Mouse (Mus musculus) adrenal gland, postnatal 14 days (tissue): ENCODE data around the gene Ints11. TPM values are rescaled to one million over a fixed set of nuclear protein-coding genes. Genes with fewer than 3 reads are reported as not detected.

Experiments
- DNase-seq: peaks from one replicate; pipeline ENCODE4 v3.0.0; 2021; ENCODE audit warnings: mixed read lengths
- long read RNA-seq, 2 experiments: library from polyadenylated mRNA; stranded (forward); transcript quantifications; one replicate each; pipeline ENCODE4 v2.0.0; 2021
- total RNA-seq: library from RNA; stranded (reverse); gene quantifications from 2 replicates; pipeline ENCODE4 v1.2.3, GENCODE M21; 2021

The Ints11 gene
- 26.4 and 32.5 TPM in 2 replicates for total RNA-seq
- long read RNA-seq, experiment 1, transcript Ints11-201 (17 exons, 2,368 nt), result major isoform, 61 of 86 reads
- long read RNA-seq, experiment 1, partial matches to known transcripts, result 1 of 86 reads
- long read RNA-seq, experiment 1, other reads (novel, unspliced or antisense), result 24 of 86 reads
- long read RNA-seq, experiment 2, transcript Ints11-201 (17 exons, 2,368 nt), result major isoform, 59 of 84 reads
- long read RNA-seq, experiment 2, partial matches to known transcripts, result 14 of 84 reads
- long read RNA-seq, experiment 2, other reads (novel, unspliced or antisense), result 11 of 84 reads

DNA sequence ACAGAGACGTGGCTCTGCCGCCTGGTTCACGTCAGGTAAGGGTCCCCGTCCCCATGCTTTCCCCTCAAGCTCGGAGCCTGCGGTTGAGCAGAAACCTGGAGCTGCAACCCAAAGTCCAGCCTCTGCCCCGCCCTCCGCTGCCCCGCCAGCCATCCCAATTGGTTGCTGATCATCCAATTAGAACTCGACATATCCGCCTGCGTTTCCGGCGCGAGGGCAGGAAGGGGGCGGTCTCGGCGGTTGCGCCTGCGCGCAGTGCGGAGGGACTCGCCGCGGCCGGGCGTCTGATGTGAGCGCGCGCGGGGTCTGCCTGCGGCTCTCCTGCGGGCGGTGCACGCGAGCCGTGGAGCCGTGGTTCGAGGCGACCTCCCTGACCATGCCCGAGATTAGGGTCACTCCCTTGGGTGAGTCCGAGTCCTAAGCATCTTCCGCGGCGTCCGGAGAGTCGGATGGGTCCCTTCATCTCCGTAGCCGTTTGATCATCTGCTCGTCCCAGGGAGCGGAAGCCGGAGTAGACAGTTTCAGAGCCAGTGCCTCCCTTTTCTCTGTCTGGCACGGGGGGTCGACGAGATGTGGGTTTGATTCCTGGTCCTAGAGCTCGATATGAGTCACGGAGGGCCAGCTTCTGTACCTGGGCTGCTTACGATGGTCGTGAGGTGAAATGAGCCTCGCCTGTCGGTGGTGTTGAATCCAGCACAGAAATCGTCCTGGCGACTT, at the start of gene Ints11, which contains the start of gene Cptp:
Ints11 (plus strand) TSS at position 230 of the 717 bp plus-strand sequence.
Cptp (minus strand) TSS at position 124 of the 717 bp plus-strand sequence.
- DNase-seq, result peak; percentile 99

DNA sequence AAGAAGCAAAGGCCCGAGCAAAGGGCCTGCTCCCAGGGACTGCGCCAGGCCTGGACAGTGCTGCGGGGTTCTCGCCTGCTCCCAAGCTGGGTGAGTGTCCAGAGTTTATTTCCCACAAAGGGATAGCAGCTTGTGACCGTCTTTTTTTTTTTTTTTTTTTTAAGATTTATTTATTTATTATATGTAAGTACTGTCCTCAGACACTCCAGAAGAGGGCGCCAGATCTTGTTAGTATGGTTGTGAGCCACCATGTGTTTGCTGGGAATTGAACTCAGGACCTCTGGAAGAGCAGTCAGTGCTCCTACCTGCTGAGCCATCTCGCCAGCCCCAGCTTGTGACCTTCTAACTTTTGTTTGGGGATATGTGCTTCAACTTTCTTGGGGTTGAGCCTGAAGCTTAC, 48.3 kb upstream of the Ints11 start:
- DNase-seq, result peak; percentile 59

DNA sequence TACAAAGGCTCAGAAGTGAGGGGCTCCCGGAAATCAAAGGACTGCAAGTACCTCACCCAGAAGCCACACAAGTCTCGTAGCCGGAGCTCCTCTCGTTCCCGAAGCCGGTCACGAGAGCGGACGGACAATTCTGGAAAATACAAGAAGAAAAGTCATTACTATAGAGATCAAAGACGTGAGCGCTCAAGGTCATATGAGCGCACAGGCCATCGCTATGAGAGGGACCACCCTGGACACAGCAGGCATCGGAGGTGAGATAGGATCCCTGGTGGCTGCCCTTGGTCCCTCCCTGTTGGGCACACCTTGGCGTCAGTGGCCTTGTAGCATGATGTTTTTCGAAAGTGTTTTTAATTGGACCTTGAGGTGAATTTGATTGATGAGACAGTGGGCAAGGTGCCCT, 45.9 kb upstream of the Ints11 start:
- DNase-seq, result peak; percentile 47

DNA sequence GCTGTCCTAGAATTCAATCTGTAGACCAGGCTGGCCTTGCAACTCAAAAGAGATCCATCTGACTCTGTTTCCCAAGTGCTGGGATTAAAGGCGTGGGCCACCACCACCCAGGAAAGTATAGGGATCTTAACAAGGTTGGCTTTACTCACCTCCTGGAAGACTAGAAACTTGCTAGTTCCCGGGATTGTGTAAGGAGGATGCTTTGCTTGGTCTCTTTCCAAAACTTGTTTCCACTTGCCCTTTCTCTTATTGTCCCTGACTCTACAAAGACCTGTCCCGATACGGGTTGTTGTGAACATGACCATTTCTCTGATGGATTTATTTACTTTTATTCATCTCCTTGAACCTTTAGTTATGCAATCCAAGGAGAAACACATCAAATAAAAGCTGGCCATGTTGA, 39.5 kb upstream of the Ints11 start:
- no peak for DNase-seq

DNA sequence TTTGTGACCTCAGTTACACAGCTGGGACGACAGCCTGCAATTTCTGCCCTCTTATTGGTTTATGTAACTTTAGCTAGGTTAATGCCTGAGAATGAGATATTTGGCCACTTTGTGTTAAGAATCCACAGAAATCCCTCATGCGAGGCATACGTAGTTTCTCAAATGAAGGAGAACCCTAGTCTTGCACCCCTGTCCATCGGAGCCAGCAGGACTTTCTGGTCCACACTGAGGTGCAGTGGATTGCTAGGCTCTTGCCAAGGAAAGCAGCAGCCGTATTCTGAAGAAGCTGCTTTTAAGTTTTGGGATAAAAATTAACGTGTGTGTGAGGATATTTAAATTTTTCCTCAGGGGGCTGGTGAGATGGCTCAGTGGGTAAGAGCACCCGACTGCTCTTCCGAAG, 38.8 kb upstream of the Ints11 start:
- no peak for DNase-seq

DNA sequence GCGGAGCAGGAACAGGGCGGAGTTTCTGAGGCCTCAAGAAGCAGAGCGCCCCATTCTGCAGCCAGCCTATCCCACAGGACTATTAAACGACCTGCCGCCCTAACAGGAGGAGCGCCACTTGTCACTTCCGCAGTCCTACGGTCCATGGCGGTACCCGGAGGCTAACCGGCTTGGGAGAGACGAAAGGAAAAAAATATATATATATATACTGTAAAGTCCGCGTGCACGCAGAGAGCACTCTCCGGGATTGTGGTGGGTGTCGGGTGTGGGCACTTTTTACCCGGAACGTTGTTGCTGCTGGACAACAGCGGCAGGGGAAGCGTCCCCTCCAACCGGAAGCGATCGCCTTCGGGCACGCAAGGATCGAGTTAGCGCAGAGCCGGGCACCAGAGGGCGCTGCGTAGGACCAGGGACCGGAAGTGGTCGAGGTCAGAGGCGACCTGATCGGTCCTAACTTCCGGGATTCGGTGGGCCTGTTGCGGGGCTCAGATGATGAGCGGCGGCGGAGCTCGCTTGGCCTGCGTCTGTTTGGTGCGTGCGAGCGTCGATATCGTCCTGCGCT, 38.1 kb upstream of the Ints11 start, which contains the start of gene Aurkaip1:
Aurkaip1 (plus strand) TSS at position 68 of the 562 bp plus-strand sequence.
- peak; percentile 97 for DNase-seq

DNA sequence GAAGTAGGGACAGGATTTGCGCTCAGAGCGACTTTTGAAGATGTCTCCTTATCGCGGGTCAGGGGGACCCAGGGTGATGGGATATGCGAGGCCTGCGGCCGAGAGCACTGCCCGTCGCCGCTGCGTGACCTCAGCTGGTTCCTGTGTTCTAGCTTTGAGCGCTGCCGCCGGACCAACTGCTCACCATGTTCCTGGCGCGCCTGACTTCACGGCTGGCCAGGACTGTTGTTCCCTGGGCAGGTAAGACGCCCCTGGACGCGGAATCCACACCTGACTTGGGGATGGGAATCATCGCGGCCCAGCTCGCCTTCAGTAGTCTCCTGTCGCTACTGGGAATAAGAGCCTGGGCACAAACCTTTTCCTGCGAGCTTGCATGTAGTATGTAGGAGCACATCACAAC, 37.5 kb upstream of the Ints11 start:
- no peak for DNase-seq

DNA sequence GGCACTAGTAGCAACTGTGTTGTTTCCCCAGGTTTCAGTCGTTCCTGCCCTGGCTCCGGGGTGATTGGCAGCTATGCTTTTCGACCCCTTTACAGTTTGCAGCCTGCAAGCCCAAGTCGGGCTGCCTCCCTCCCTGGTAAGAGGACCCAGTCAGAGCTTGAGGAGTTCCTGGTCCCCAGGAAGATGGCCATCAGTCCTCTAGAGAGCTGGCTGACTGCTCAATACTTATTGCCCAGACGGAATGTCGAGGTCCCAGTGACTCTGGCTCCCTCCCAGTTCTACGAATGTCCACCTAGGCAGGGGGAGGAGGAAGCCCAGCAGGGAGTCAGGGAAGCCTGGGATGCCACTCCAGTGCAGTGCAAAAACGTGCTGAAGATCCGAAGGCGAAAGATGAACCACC, 37.0 kb upstream of the Ints11 start:
- peak; percentile 25 for DNase-seq

DNA sequence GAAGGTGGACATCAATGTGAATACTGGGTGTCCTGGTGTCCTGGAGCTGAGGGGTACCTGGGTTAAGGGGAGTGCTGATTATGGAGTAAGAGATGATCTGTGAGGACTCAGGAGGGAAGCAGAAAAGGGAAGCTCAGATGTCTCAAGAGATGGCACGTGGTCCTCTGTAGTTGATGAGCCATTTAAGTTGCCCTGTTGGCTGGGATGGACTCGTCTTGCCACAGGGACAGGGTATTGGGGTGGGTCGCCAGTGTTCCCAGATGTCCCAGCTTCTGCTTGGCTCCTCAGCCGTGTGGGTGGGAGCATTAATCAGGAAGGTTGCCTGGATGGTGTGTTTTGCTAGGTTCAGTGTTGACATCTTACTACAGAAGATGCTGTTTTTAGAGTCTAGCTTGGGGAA, 36.1 kb upstream of the Ints11 start:
- DNase-seq, result no peak

DNA sequence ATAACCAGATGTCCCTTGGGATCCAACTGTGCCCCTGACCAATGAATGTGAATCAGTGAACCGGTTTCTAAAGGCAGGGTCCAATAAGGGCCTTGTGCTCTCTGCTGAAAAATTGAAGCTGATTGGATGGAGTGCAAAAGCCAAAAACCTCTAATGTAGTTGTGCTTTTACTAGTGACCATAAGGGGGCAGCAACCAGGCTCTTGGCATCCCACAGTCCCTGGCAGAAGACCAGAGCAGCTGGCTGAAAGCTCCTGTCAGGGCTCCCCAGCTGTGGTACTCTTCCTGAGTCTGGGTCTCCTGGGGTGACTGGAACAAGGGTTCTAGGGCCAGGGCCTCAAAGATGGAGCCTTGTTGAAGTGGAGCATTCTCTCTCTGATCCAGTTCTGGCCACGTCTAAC, 35.5 kb upstream of the Ints11 start:
- DNase-seq, result peak; percentile 91

DNA sequence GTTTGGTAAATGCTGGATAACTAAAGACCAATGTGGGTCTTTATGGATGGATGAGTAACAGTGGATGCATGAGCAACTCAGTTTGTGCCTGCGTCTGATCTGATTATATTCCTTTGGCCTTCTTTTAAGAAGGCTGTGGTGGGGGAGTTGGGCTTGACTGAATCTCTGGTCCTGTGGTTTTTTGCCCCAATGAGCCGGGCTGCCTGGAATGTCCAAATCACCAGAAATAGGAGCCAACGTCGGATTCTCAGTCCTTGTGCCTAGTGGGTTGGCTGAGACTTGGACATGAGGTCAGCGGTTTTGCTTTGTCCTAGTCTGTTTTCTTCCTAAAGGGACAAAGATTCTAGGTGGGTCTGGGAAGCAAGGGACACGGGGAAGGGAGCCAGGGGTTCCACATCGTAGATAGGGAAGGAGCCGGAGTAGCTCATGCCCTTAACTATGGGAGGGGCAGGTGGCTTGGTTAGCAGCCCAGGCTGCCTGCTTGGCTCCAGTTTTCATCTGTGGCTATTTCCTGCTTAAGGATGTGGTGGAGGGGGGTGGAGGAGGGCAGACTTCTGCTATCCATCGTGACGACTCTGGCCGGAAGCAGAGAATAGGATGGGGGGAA, 31.8 kb upstream of the Ints11 start:
- DNase-seq, result no peak

DNA sequence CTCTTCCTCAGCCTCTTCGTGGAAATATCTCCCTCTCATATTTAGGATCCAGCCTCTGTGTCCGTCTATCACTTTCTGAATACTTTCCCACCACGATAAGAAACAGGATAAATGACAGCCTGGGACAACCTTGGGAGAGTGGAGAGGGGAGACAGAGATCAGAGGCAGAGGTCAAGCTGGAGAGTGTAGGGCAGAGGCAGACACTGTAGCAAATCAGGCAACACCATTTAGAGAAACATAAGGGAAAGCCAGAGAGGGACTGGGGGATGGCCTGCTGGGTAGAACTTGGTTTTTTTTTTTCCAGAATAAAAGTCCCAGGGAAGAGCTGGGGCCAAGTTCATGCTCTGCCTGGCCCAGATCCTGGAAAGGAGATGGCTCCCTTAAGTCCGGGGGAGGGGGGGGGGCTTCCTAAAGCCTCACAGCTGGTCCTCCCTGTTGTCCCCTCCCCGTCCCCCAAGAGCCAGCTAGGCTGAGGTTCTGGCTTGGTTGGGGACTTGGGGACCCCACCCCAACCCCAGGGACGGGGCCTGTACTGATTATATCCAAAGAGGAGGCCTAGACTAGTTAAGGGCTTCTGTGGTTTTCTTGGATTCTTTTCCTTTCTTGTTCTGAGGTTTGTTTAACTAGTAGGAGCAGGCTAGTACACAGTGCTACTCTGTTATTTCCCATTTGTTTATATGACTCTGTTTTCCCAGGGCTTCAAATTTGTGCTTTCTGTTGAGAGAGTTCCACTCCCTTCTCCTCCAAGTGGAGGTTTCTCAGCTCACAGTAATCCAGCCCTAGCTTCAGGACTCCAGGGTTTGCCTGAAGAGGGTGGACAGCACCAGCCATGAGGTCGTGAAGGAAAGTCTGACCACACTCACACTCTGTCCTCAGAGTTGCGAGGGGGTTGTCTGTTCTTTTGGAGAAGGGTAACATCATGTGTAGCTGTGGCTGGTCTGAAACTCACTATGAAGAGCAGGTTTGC, 30.9 kb upstream of the Ints11 start:
- peak; percentile 21 for DNase-seq

DNA sequence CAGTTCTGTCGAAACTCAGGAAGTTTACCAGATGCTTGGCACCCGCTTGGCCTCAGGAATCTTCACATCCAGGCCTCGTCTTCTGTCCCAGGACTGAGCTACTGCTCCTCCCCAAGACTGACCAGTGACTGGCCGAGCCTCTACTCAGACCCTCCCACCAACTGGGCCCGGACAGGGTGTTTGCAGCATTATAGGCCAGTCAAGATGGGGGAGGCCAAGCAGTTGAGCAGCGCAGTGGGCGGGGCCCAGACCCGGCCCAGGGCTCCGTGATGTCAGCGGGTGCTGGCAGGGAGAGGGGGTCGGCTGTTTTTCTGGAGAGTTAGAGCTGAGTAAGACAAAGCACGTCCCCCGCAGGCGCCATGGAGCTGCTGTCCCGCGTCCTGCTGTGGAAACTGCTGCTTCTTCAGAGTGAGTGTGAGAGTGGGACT, 29.8 kb upstream of the Ints11 start, which contains the start of gene Mxra8:
Mxra8 (plus strand) TSS at position 198 of the 428 bp plus-strand sequence.
- DNase-seq, result peak; percentile 91

DNA sequence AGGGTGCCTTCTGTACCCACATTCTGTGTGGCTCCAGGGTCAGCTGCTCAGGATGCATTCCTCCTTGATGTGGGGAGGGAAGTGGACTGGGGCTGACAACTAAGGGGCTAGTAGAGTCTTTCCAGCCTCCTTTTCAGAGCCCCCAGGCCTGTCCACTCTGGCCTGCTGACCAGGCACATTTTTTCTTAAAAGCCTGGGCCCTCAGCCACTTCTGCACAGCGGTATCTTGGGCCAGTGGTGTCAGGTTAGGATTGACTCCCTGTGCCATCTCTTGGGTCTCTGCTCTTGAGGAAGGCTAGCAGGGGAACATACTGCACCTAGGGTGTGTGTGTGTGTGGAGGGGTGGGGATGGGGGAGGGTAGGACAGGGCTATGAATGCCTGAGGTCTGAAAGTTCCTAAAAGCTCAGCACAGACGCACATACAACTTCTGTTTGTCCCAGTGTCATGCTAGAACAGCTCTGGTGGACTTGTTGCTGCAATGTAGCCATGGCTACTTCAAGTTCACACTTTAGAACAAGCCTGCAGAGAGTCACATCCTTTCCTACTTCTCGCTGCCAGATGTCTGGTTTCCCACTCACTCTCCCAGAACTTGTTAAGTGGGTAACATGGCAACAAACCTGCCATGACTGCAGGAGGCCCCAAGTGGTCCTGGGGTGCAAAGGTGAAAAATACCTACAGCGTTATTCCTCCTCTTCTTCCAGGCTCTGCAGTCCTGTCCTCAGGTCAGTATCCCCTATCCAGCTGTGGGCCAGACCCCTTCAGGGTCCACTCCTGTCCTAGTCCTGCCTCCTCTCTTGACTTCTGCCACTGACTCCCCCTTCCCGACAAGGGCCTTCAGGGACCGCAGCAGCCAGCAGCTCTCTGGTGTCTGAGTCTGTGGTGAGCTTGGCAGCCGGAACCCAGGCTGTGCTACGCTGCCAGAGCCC, 29.0 kb upstream of the Ints11 start:
- no peak for DNase-seq

DNA sequence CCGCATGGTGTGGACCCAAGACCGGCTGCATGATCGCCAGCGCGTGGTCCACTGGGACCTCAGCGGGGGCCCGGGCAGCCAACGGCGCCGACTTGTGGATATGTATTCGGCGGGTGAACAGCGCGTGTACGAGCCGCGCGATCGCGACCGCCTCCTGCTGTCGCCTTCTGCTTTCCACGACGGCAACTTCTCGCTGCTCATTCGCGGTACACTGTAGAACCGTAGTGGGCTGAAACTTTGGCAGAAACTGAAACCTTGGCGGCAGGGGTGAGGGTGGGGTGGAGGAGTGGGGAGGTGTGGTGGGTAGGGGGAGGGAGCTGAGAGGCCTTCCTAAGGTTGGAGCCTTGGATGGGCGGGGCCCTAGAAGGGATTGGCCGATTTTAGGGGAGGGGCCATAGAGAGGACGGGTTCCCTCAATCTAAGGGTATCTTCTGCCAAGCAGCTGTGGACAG, 28.3 kb upstream of the Ints11 start:
- DNase-seq, result peak; percentile 86

DNA sequence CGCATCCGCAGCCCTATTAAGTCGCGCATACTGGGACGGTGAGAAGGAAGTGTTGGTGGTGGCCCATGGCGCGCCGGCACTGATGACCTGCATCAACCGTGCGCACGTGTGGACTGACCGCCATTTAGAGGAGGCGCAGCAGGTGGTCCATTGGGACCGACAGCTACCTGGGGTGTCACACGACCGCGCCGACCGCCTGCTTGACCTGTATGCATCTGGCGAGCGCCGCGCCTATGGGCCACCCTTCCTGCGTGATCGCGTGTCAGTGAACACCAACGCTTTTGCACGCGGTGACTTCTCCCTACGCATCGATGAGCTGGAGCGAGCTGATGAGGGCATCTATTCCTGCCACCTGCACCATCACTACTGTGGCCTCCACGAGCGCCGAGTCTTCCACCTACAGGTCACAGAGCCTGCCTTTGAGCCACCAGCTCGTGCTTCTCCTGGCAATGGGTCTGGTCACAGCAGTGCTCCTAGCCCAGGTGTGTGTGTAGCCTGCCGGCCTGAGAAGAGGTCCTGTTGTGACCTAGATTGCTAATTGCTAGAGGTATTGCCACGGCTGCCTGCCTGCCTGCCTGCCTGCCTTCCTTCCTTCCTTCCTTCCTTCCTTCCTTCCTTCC, 27.6 kb upstream of the Ints11 start:
- no peak for DNase-seq

DNA sequence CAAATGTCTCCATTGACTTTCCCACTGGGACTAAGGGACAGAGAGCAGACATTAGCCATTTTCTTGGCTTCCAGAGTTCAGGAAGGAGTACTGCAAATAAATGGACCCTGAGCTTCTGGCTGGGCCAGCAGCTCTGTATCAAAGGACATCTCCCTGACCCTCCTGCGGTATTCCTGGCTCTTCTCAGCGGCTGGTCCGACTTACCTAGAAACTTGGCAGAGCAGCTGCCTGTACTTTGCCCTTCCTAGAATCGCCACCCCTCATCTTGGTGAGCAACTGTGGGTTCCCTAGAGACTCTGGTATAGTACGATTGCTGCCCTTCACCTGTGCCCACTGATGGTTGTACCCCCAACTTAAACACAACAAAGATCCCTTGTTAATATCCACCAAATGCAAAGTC, 26.1 kb upstream of the Ints11 start:
- no peak for DNase-seq

DNA sequence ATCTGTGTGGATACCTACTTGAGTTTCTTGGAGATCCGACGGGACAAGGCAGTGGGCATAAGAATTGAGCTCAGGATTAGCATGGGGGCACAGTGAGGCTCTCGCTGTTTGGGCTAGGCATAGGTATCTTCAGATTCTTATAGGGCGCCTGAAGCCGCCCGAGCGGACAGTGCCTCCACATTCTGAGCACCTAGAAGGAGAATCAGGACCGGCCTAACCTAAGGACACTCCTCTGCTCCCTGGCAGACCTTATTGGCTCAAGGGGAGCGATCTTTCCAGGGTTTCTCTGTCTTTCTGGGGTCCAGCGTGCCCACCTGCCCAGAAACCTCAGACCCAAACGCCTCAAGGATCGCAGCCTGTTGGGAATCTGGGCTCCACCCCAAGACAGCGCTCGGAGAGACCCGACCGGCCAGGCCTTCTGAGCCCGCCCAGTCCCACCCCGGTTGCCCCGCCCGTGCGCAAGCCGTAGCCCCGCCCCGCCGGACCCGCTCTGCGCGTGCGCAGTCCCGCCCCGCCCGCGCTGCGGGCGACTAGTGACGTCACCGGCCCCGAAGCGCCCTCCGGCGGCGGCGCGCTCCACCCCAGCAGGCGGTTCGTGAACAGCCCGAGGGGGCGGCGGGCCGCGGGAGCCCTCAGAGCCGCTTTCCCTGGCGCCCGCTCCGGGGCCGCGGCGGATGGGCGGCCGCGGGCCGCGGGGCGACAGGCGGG, 22.3 kb upstream of the Ints11 start, which contains the start of gene Dvl1:
Dvl1 (plus strand) TSS at position 532 of the 708 bp plus-strand sequence.
- DNase-seq, result peak; percentile 98
